In the genomic region with DNA sequence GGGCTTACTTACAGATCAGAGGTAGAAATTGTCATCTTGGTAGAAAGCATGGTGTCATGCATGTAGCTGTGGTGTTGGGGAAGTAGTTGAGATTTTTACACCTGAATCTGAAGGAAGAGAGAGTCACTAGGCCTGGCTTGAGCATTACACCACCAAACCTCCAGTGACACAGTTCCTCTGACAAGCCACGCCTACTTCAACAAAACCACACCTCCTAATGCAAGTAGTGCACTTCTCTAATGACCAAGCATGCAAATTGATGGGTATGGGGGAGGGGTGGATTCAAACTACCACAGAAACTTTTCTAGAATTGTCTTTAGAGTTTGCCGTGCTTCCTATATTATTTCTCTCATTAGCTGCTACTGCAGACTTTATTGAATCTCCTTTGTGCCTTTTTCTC, we compare ENCODE assay signal across 28 mouse cellular contexts.
"Had no signal": no experiment of that assay in that cellular context is flagged by ENCODE, and none has a peak within 500 bp of the region (broad histone marks: within the 10 kb centered on the region; RNA-seq: fewer than 3 reads in every experiment).

No protein-coding gene starts in this region.

- H3K36me3 ChIP-seq: heart, embryonic 10.5 days; heart, embryonic 12.5 days; hindbrain, embryonic 10.5 days; hindbrain, embryonic 12.5 days; intestine, embryonic 15.5 days; kidney, embryonic 15.5 days; limb, embryonic 10.5 days; limb, embryonic 12.5 days; liver, embryonic 13.5 days had no signal

- DNase-seq: gastrocnemius, adult 2 months; gastrocnemius, postnatal 10 days; gastrocnemius, postnatal 25 days; heart, adult 18-20 months; heart, postnatal 10 days; heart, postnatal 4 days; kidney, adult 2 months; kidney, adult 9 months; kidney, postnatal 14 days; kidney, postnatal 36 days; layer of hippocampus, adult 9-11 months; layer of hippocampus, postnatal 36 days; liver; liver, embryonic 13.5 days had no signal

- H3K9me3 ChIP-seq: heart, embryonic 10.5 days; hindbrain, embryonic 12.5 days; intestine, embryonic 15.5 days; kidney, embryonic 15.5 days; limb, embryonic 10.5 days; limb, embryonic 12.5 days; liver, embryonic 13.5 days had no signal

- H3K4me2 ChIP-seq: heart, embryonic 12.5 days; hindbrain, embryonic 12.5 days; hindbrain, embryonic 14.5 days; intestine, embryonic 15.5 days; kidney, embryonic 15.5 days; limb, embryonic 12.5 days; liver, embryonic 11.5 days; liver, embryonic 13.5 days had no signal

- H3K4me1 ChIP-seq: heart, embryonic 10.5 days; heart, embryonic 12.5 days; hindbrain, embryonic 10.5 days; hindbrain, embryonic 12.5 days; intestine, embryonic 15.5 days; kidney, embryonic 15.5 days; limb, embryonic 10.5 days; limb, embryonic 12.5 days; liver, embryonic 13.5 days had no signal

- H3K4me3 ChIP-seq: gastrocnemius, adult 2 months; heart, embryonic 10.5 days; heart, embryonic 12.5 days; hindbrain, embryonic 10.5 days; hindbrain, embryonic 12.5 days; intestine, embryonic 15.5 days; kidney, embryonic 15.5 days; limb, embryonic 10.5 days; limb, embryonic 12.5 days; liver, embryonic 13.5 days had no signal

- ATAC-seq: hindbrain, embryonic 16.5 days; inflammation-experienced regulatory T-cells, adult 6 months; intestine, embryonic 15.5 days; intestine, postnatal 0 days had no signal

- H3K27ac ChIP-seq: gastrocnemius, adult 2 months; heart, embryonic 10.5 days; hindbrain, embryonic 10.5 days; hindbrain, embryonic 12.5 days; hindbrain, embryonic 14.5 days; intestine, embryonic 15.5 days; kidney, embryonic 15.5 days; kidney, postnatal 0 days; limb, embryonic 10.5 days; limb, embryonic 12.5 days; liver, embryonic 13.5 days had no signal

- H3K27me3 ChIP-seq: heart, embryonic 12.5 days; hindbrain, embryonic 12.5 days; intestine, embryonic 15.5 days; kidney, embryonic 15.5 days; limb, embryonic 12.5 days; liver, embryonic 13.5 days had no signal

- H3K9ac ChIP-seq: heart, embryonic 12.5 days; hindbrain, embryonic 12.5 days; hindbrain, embryonic 14.5 days; intestine, embryonic 15.5 days; kidney, embryonic 15.5 days; limb, embryonic 12.5 days; liver, embryonic 13.5 days had no signal
